Mouse (Mus musculus) intestine, postnatal 0 days (tissue): ENCODE data around the gene Dus3l. TPM values are rescaled to one million over a fixed set of nuclear protein-coding genes. Genes with fewer than 3 reads are reported as not detected.
A peak's percentile ranks its signal among the peaks of the same experiment; 100 is the strongest.

Experiments
- ATAC-seq: fragments of 200-750 bp; cut with Nextera tagmentation; 2 replicates; pipeline ENCODE4 v1.8.0; 2017; ENCODE audit warnings: mild to moderate bottlenecking, moderate TSS enrichment, moderate library complexity
- H3K27ac ChIP-seq: fragments of 300-500 bp; sonication (generic); 2 replicates; pipeline ENCODE4 v1.5.1; 2014; ENCODE audit warnings: mild to moderate bottlenecking, low read depth, low read length, moderate library complexity
- H3K27me3 ChIP-seq: fragments of 300-500 bp; sonication (generic); replicated peaks from 2 replicates; pipeline ENCODE4 v1.6.1; 2014; ENCODE audit warnings: low read length, mixed read lengths; ENCODE audit not compliant: control insufficient read depth, insufficient read depth
- H3K36me3 ChIP-seq: fragments of 300-500 bp; sonication (generic); 2 replicates; pipeline ENCODE4 v1.6.1; 2014; ENCODE audit warnings: mild to moderate bottlenecking, moderate library complexity; ENCODE audit not compliant: control insufficient read depth, insufficient read depth
- H3K4me1 ChIP-seq: fragments of 300-500 bp; sonication (generic); replicated peaks from 2 replicates; pipeline ENCODE4 v1.6.1; 2014; ENCODE audit warnings: antibody characterized with exemption, low read length, mixed read lengths; ENCODE audit not compliant: control insufficient read depth, insufficient read depth
- H3K4me2 ChIP-seq: fragments of 300-500 bp; sonication (generic); replicated peaks from 2 replicates; pipeline ENCODE4 v1.6.1; 2014; ENCODE audit warnings: low read depth, mild to moderate bottlenecking, moderate library complexity
- H3K4me3 ChIP-seq: fragments of 300-500 bp; sonication (generic); 2 replicates; pipeline ENCODE4 v1.5.1; 2014; ENCODE audit warnings: low read depth, low read length
- H3K9ac ChIP-seq: fragments of 300-500 bp; sonication (generic); 2 replicates; pipeline ENCODE4 v1.6.1; 2014; ENCODE audit warnings: mild to moderate bottlenecking, low read depth, low read length
- H3K9me3 ChIP-seq: fragments of 300-500 bp; sonication (generic); 2 replicates; pipeline ENCODE4 v1.6.1; 2016; ENCODE audit warnings: mixed run types; ENCODE audit not compliant: control insufficient read depth
- CTCF ChIP-seq: sonication (generic); IDR thresholded peaks from 2 replicates; pipeline ENCODE4 v1.5.1; 2016; ENCODE audit warnings: low read depth, mild to moderate bottlenecking, control low read depth, antibody characterized with exemption, moderate library complexity
- WGBS: fragments of 180-500 bp; shearing (Covaris S2); extraction: QIAGEN DNeasy Blood & Tissue Kit; methylation state at CpG from one replicate; pipeline ENCODE4 v1.1.7; 2014; 5-methylcytosine and 5-hydroxymethylcytosine counted together
- polyA plus RNA-seq: library from polyadenylated mRNA; unstranded; fragments of >200 nt; fragmentation: Nextera tagmentation; extraction: Ambion mirVana; gene quantifications from 2 replicates; pipeline ENCODE4 v1.2.1, GENCODE M21; 2015

Dus3l gene
- polyA plus RNA-seq, 1 experiment from 2014 or later: 16.1 TPM

DNA sequence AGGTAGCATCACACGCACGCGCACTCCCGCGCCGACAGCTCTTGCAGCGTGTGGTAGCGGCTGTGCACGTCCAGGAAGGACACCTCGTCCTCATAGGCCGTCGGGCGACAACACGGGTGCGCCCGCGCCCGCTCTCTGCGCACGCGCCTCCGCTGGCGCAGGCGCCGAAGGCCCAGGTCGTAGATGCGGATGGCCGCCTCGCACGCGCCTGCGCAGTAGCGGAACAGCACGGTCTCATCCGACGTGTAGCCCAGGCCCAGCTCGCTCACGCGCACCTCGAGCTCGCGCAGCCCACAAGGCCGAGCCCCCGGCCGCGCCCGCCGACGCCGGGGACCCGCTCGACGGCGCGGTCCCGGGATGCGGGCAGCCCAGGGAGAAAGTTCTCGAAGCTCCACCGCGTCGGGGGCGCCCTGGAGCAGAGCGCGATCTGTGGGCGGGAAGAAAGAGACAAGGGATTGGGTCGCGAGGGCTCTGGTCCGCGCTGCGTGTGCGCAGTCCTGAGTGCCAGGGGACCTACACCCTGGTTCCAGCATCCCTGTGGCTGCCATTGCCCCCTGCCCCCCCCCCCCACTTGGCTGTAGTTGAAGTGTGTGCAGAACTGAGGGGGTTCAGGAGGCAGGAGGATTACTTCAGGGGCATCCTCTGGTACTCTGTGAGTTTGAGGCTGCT is 13.0 kb upstream of the Dus3l start:
- no peak overlapping the region for H3K9ac ChIP-seq
- no peak overlapping the region for H3K27ac ChIP-seq
- no peaks in the 10 kb centered on the region; the same call in 1 of the 2 replicates for H3K36me3 ChIP-seq
- no peaks in the 10 kb centered on the region for H3K4me1 ChIP-seq
- H3K4me2 ChIP-seq: peak overlapping the region; percentile 44
- H3K27me3 ChIP-seq: peaks cover 8% of the 10 kb centered on the region; the same call in 1 of the 2 replicates
- 0 out of 2 replicates have a peak overlapping the region, but pooled peaks have one; percentile 20 for H3K4me3 ChIP-seq
- TF ChIP-seq CTCF: no peak
- H3K9me3 ChIP-seq: no peaks in the 10 kb centered on the region
- 36% methylated on average over 70 of the region's 71 CpGs for WGBS
- peak; percentile 39; the same call in 1 of the 2 replicates for ATAC-seq

DNA sequence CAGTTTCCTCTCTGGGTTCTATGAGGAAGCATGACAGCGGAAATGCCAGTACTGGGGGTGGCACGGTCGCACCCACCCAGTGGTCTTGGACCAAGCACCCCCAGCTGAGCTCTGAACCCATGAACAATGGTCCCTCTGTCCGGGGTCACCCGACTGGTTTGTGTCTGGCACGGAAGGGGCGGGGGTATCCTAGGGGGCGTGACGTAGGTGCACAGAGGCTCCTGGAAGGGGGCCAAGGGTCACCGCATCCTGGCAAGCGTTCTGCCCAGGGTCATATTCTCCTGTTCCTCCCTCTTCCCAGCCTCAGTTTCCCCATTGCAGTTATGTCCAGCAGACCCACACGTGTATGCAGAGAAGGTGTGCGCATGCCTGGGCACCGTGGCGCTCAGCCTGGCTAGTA is 11.1 kb upstream of the Dus3l start:
- Histone ChIP-seq H3K27ac (no peak overlapping the region), H3K4me3 (no peak overlapping the region), H3K27me3 (peaks cover 8% of the 10 kb centered on the region; the same call in 1 of the 2 replicates), H3K36me3 (no peaks in the 10 kb centered on the region; the same call in 1 of the 2 replicates), H3K4me1 (peaks cover 6% of the 10 kb centered on the region), H3K9ac (no peak overlapping the region), H3K9me3 (no peaks in the 10 kb centered on the region), H3K4me2 (no peak overlapping the region)
- no peak for TF ChIP-seq CTCF
- 33% methylated on average over 15 of the region's 15 CpGs for WGBS
- ATAC-seq: no peak

DNA sequence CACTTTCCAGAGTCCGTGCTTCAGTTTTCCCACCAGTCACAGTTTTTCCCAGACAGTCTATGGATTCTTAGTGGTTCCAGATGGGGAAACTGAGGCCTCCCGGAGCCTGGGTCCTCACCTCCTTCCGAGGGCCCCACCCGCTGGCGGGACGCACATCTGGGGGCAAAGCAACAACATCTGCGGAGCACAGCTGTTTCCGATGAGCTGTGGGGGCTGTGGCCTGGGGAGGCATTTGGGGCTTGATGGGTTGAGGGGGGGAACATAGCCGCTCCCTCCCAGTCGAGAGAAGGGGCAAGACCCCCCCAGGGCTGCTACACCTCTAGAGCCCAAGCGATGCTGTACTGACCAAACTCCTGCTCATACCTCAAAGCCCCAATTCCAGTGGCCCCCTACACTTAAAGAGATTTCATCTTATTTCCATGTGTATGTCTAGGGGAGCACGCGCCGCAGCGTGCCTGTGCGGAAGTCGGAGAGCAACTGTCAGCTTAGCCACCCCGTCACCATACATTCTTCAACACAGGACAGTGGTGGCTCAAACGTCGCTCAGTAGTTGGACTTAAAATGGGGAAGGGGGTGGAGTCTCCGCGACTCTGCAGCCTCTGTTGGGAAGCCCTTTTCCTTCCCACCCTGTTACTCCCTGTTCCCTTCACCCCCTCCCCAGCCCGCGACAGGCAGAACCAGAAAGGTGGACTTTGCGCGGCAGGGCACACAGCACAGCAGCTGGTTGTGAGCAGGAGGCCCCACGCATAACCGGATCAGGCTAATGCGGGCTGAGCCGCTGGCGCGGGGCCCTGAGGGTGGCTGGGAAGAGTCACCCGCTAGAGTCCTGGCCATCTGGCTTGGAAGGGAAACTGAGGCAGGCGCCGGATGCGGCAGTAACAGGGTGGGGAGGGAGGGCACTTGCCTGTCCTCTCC is 10.0 kb upstream of the Dus3l start:
- Histone ChIP-seq H3K9me3 (no peaks in the 10 kb centered on the region), H3K4me2 (peak overlapping the region; percentile 62), H3K4me1 (peaks cover 6% of the 10 kb centered on the region), H3K27me3 (peaks cover 8% of the 10 kb centered on the region; the same call in 1 of the 2 replicates), H3K9ac (peak overlapping the region; percentile 26; the same call in 1 of the 2 replicates), H3K27ac (no peak overlapping the region), H3K36me3 (no peaks in the 10 kb centered on the region; the same call in 1 of the 2 replicates), H3K4me3 (peak overlapping the region; percentile 20; the same call in 1 of the 2 replicates)
- ATAC-seq: 0 out of 2 replicates have a peak, but pooled peaks have one; percentile 7
- WGBS: 20% methylated on average over 36 of the region's 36 CpGs
- TF ChIP-seq CTCF: no peak

DNA sequence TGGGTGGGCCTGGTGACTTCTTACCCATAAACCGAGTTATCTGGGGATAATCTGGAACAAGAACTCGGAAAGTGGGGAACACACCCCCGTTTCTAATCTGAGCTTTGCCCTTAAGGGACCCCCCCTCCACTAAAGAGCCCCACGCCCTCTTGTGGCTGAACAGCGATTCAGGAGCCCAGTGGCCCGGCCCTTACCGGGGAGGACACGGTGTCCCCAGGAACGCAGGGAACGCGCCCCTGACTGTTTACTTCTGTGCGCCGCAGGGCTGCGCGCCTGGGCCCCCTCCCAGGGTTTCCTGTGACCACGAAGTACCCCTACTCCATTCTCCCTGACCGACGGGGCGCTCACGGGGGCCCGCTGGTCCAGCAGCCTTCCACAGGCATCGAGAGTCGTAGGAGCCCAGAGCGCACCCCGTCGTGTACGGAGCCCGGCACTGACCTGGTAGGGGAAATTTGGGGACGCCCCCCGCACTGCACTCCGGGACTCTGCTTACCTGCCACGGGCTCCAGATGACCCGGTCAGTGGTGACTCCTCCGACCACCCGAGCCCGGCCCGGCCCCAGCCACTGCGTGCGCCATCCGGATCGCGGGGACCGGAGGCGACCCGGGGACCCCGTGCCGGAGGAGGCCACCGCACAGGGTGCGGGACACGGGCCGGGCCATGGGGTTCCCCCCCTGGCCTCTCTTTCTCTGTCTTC is 7.7 kb upstream of the Dus3l start:
- ATAC-seq: peak; percentile 7; the same call in 1 of the 2 replicates
- H3K4me2 ChIP-seq: peak overlapping the region; percentile 98
- H3K27ac ChIP-seq: no peak overlapping the region

DNA sequence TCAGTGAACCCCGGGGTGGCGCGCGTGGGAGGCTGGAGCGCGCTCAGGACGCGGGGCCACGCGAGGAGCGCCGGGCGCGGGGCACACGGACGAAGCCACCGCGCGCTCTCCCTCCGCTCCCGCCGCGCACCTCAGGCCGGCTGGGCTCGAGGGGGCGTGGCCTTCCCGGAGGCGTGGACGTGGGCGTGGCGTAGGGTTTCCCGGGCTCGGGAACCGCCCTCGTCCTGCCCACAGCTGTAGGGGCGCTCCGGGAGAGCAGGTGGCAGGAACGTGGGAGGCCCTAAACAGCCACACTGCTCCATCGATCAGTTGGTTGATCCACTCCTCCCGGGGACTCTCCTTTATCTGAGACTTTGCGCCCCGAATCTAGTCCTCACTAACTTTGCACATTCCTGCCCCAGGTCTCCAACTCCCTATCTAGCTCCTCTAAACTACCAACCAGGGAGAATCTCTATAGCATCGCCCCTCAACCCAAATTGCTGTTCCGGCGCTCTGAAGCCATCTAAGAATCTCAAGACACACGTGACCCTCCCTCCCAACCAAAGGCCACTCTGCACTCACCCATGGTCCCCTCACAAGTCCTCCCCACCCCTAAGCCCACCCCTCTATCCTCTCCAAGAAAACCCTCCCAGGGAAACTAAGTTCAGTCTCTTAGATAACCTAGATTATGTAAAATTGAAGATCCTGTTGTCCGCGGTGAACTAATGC is 7.0 kb upstream of the Dus3l start, which contains the start of gene Nrtn:
TSS of gene Nrtn (minus strand) at position 115 of the 708 bp plus-strand sequence.
- H3K36me3 ChIP-seq: no peaks in the 10 kb centered on the region; the same call in 1 of the 2 replicates
- H3K4me3 ChIP-seq: peak within 1 kb of the TSS; percentile 49
- peak; percentile 72 for ATAC-seq
- TF ChIP-seq CTCF: 0 out of 2 replicates have a peak, but pooled peaks have one; percentile 12
- H3K27me3 ChIP-seq: peaks cover 8% of the 10 kb centered on the region; the same call in 1 of the 2 replicates
- under 1% methylated on average over 37 of the region's 48 CpGs for WGBS
- peak within 1 kb of the TSS; percentile 98 for H3K4me2 ChIP-seq
- no peaks in the 10 kb centered on the region for H3K9me3 ChIP-seq
- H3K27ac ChIP-seq: no peak within 1 kb of the TSS
- peak within 1 kb of the TSS; percentile 41 for H3K9ac ChIP-seq
- peaks cover 6% of the 10 kb centered on the region for H3K4me1 ChIP-seq

More for the DNA sequence above, 7.7 kb upstream of the Dus3l start:
- WGBS: under 1% methylated on average over 51 of the region's 51 CpGs
- peak; percentile 75 for TF ChIP-seq CTCF
- no peaks in the 10 kb centered on the region; the same call in 1 of the 2 replicates for H3K36me3 ChIP-seq
- H3K4me3 ChIP-seq: peak overlapping the region; percentile 49
- H3K27me3 ChIP-seq: peaks cover 8% of the 10 kb centered on the region; the same call in 1 of the 2 replicates
- H3K9ac ChIP-seq: peak overlapping the region; percentile 41
- H3K4me1 ChIP-seq: peaks cover 6% of the 10 kb centered on the region
- H3K9me3 ChIP-seq: no peaks in the 10 kb centered on the region
